Mouse (Mus musculus) midbrain, postnatal 0 days (tissue): ENCODE data around the gene Bcl2l15. TPM values are rescaled to one million over a fixed set of nuclear protein-coding genes. Genes with fewer than 3 reads are reported as not detected.

Source experiments
- ATAC-seq: fragments of 200-750 bp; cut with Nextera tagmentation; 2 replicates; pipeline ENCODE4 v1.8.0; 2017; ENCODE audit warnings: moderate number of reproducible peaks, mild to moderate bottlenecking, moderate TSS enrichment, moderate library complexity; ENCODE audit not compliant: low FRiP score
- DNase-seq: peaks from one replicate; pipeline ENCODE4 v3.0.0-alpha.2; 2015; ENCODE audit warnings: low spot score
- H3K27ac ChIP-seq: fragments of 300-500 bp; sonication (generic); 2 replicates; pipeline ENCODE4 v1.5.1; 2014; ENCODE audit warnings: low read depth, mild to moderate bottlenecking, low read length, mixed read lengths
- H3K27me3 ChIP-seq: fragments of 300-500 bp; sonication (generic); 2 replicates; pipeline ENCODE4 v1.6.1; 2014; ENCODE audit warnings: low read length, control low read depth, mixed read lengths; ENCODE audit not compliant: insufficient read depth
- H3K36me3 ChIP-seq: fragments of 300-500 bp; sonication (generic); 2 replicates; pipeline ENCODE4 v1.6.1; 2014; ENCODE audit warnings: low read length, control low read depth, mixed read lengths; ENCODE audit not compliant: insufficient read depth
- H3K4me1 ChIP-seq: fragments of 300-500 bp; sonication (generic); 2 replicates; pipeline ENCODE4 v1.6.1; 2014; ENCODE audit warnings: mild to moderate bottlenecking, control low read depth, antibody characterized with exemption, low read length, mixed read lengths; ENCODE audit not compliant: insufficient read depth
- H3K4me2 ChIP-seq: fragments of 300-500 bp; sonication (generic); 2 replicates; pipeline ENCODE4 v1.6.1; 2014; ENCODE audit warnings: low read depth, mild to moderate bottlenecking, low read length, mixed read lengths; ENCODE audit not compliant: poor library complexity, severe bottlenecking
- H3K4me3 ChIP-seq: fragments of 300-500 bp; sonication (generic); 2 replicates; pipeline ENCODE4 v1.5.1; 2014; ENCODE audit warnings: low read depth, mild to moderate bottlenecking, low read length, moderate library complexity
- H3K9ac ChIP-seq: fragments of 300-500 bp; sonication (generic); replicated peaks from 2 replicates; pipeline ENCODE4 v1.6.1; 2014; ENCODE audit warnings: mild to moderate bottlenecking, low read length, moderate library complexity, mixed read lengths; ENCODE audit not compliant: poor library complexity, severe bottlenecking
- H3K9me3 ChIP-seq: fragments of 300-500 bp; sonication (generic); 2 replicates; pipeline ENCODE4 v1.6.1; 2016; ENCODE audit warnings: low read length, control low read depth
- CTCF ChIP-seq: IDR thresholded peaks from 2 replicates; pipeline ENCODE4 v1.5.1; 2016; ENCODE audit warnings: antibody characterized with exemption, mild to moderate bottlenecking
- WGBS: fragments of 180-500 bp; shearing (Covaris S2); extraction: QIAGEN DNeasy Blood & Tissue Kit; methylation state at CpG from one replicate; pipeline ENCODE4 v1.1.7; 2014; 5-methylcytosine and 5-hydroxymethylcytosine counted together
- polyA plus RNA-seq: library from polyadenylated mRNA; unstranded; fragments of >200 nt; fragmentation: Nextera tagmentation; extraction: Ambion mirVana; gene quantifications from 2 replicates; pipeline ENCODE4 v1.2.1, GENCODE M21; 2015
- total RNA-seq: library from RNA; depleted of rRNA; stranded (reverse); fragments of >200 nt; gene quantifications from 2 replicates; pipeline ENCODE4 v1.2.3, GENCODE M21; 2014; rRNA removed

Gene Bcl2l15
- total RNA-seq (2.5 TPM in 1 of 2 replicates, not detected in the other), polyA plus RNA-seq (0.17 TPM in 1 of 2 replicates, not detected in the other)

DNA sequence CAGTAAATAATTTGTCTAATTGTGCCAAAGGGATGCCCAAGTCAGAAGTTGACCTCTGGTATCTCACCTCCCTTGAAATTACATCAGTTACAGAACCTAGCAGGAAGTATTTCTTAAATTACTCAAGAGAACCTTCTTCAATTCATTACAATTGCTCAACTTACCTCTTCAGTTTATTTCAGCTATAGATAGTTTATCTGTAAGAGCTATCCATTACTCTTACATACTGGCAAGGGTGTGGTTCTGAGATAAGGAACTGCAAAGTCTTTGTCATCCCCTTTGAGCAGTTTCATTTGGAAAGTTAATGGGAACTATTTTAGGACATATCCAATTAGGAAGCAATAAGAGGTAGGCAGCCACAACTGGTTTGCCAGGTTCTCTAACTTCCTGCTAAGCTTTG lies at the start of gene Bcl2l15:
Bcl2l15 (plus strand) TSS at position 176 of the 400 bp plus-strand sequence.
- Histone ChIP-seq H3K27me3 (no peaks in the 10 kb centered on the region), H3K9ac (no peak within 1 kb of the TSS), H3K36me3 (no peaks in the 10 kb centered on the region), H3K27ac (no peak within 1 kb of the TSS), H3K4me3 (no peak within 1 kb of the TSS), H3K4me2 (no peak within 1 kb of the TSS), H3K9me3 (no peaks in the 10 kb centered on the region), H3K4me1 (no peaks in the 10 kb centered on the region)
- no peak for TF ChIP-seq CTCF
- DNase-seq (no peak), ATAC-seq (no peak)

DNA sequence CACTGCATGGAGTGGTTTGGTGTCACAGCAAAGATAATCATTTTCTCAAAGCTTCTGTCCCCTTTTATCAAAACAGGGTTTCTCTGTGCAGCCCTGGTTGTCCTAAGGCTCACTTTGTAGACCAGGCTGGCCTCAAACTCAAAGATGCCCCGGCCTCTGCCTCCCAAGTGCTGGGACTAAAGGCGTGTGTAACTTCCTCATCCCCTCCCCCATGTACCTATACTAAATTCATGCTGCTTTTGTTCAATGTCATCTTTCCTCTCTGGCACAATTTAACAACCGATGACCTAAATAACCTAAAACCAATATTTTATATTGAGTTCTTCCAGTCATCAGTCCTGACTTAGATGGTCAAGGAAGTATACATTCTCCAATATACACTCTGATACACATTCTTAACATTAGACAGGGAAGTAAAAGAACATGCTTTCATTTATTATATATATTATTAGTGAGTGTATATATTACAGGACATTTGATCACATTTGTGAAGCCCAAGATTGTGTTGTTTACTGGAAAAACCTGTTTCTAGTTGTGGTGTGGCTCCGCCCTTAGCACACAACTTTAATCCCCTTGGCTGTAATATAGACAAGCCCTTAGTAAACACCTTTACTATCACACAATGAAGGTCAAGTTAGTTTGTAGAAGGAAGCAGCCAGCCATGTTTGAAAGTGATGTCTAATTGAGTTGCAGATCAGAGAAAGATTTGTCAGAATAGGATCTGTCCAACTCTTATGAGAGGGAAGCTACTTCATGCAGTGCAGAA lies 49.4 kb upstream of the Bcl2l15 start:
- DNase-seq (no peak), ATAC-seq (no peak)
- Histone ChIP-seq H3K9ac (no peak overlapping the region), H3K36me3 (no peaks in the 10 kb centered on the region), H3K4me3 (no peak overlapping the region), H3K27ac (no peak overlapping the region), H3K27me3 (no peaks in the 10 kb centered on the region), H3K4me1 (no peaks in the 10 kb centered on the region; the same call in 1 of the 2 replicates), H3K9me3 (no peaks in the 10 kb centered on the region), H3K4me2 (no peak overlapping the region)
- 89% methylated on average over 4 of the region's 4 CpGs for WGBS
- no peak for TF ChIP-seq CTCF

DNA sequence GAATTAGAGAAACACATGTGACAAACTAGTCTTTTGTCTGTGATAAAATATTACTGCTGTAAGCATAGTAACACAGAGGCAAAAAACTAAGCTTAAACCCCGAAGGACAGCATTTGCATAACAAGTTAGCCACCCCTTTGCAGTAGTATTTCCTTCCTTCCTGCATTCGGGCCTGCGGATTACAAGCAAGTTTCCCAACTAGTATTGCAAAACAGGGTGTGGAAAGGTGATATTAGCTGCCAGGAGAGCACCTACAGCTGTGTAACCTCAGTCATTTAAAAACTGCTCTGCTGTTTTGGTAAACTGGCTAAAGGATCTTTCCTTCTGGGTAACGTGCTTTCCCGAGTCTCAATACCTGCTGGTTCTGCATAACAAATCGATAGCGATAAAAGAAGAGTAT lies 45.2 kb upstream of the Bcl2l15 start:
- no peaks in the 10 kb centered on the region for H3K9me3 ChIP-seq
- no peak for ATAC-seq
- no peak overlapping the region for H3K4me2 ChIP-seq
- no peak overlapping the region for H3K27ac ChIP-seq
- no peak overlapping the region for H3K4me3 ChIP-seq
- peaks cover 9% of the 10 kb centered on the region; the same call in 1 of the 2 replicates for H3K4me1 ChIP-seq
- no peak for TF ChIP-seq CTCF
- DNase-seq: no peak
- H3K27me3 ChIP-seq: no peaks in the 10 kb centered on the region
- no peaks in the 10 kb centered on the region for H3K36me3 ChIP-seq
- WGBS: 63% methylated on average over 7 of the region's 7 CpGs
- H3K9ac ChIP-seq: no peak overlapping the region

DNA sequence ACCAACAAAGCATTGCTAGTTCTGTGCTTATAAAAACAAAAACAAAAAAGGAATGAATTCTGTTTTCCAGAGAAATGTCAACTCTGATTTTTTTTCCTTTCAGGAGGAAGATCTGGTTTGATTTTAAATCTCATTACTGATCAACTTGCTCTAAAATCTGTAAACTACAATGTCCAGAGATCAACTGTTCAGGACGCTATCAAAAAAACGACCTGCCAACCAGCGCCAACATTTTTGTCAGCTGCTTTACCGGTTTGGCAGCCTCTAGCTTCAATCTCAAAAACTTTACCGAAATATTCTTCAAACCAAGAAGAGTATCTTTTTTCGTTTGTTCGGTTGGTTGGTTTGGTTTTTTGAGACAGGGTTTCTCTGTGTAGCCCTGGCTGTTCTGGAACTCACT lies 43.3 kb upstream of the Bcl2l15 start:
- Histone ChIP-seq H3K4me1 (peaks cover 9% of the 10 kb centered on the region; the same call in 1 of the 2 replicates), H3K27ac (no peak overlapping the region), H3K36me3 (no peaks in the 10 kb centered on the region), H3K4me2 (peak overlapping the region; percentile 62), H3K9me3 (no peaks in the 10 kb centered on the region), H3K4me3 (peak overlapping the region; percentile 77; the same call in 1 of the 2 replicates), H3K9ac (no peak overlapping the region), H3K27me3 (no peaks in the 10 kb centered on the region)
- TF ChIP-seq CTCF: no peak
- 87% methylated on average over 7 of the region's 7 CpGs for WGBS
- no peak for DNase-seq
- no peak for ATAC-seq

DNA sequence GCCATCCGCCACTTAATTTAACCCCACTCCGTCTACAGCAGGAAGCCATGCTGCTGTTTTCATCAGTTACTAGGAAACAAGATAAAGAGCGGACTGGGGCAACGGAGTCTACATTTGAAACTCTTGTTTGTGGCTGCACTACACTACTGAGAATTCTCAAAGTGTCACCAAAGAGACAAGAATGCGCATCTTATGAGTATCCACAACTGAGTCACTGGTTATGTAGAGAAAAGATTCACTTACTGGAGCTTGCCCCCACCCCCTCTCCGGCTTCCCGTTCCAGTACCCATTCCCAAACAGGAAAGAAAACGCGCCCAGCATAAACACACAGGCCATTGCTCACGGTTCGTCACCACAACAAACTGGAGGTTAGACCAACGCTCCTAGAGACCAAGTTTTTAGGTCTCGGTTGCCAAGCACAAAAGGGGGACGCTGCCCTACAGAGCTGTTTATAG lies 42.5 kb upstream of the Bcl2l15 start:
- DNase-seq: peak; percentile 33
- TF ChIP-seq CTCF: no peak

More for the DNA sequence above, 42.5 kb upstream of the Bcl2l15 start:
- Histone ChIP-seq H3K27ac (peak overlapping the region; percentile 93; the same call in 1 of the 2 replicates), H3K4me2 (peak overlapping the region; percentile 62), H3K27me3 (no peaks in the 10 kb centered on the region), H3K4me1 (peaks cover 9% of the 10 kb centered on the region; the same call in 1 of the 2 replicates), H3K9ac (peak overlapping the region; percentile 89; the same call in 1 of the 2 replicates), H3K4me3 (peak overlapping the region; percentile 77), H3K36me3 (no peaks in the 10 kb centered on the region), H3K9me3 (no peaks in the 10 kb centered on the region)
- 4% methylated on average over 14 of the region's 14 CpGs for WGBS
- ATAC-seq: no peak
